Mouse (Mus musculus) hindbrain, embryonic 14.5 days (tissue): ENCODE measurements around the gene Cep104. TPM values are rescaled to one million over a fixed set of nuclear protein-coding genes. Genes with fewer than 3 reads are reported as not detected.
A peak's percentile ranks its signal among the peaks of the same experiment; 100 is the strongest.

Experiments used
- ATAC-seq: fragments of 200-750 bp; cut with Nextera tagmentation; 2 replicates; pipeline ENCODE4 v1.8.0; 2017; ENCODE audit warnings: moderate number of reproducible peaks, mild to moderate bottlenecking, moderate TSS enrichment, moderate library complexity; ENCODE audit not compliant: low FRiP score
- DNase-seq: peaks from one replicate; pipeline ENCODE4 v3.0.0-alpha.2; 2015; ENCODE audit warnings: low spot score
- H3K27ac ChIP-seq: fragments of 300-500 bp; sonication (generic); 2 replicates; pipeline ENCODE4 v1.5.1; 2014; ENCODE audit warnings: mild to moderate bottlenecking, moderate library complexity
- H3K27me3 ChIP-seq: fragments of 300-500 bp; sonication (generic); 2 replicates; pipeline ENCODE4 v1.6.1; 2014; ENCODE audit warnings: mild to moderate bottlenecking, low read length, mixed read lengths; ENCODE audit not compliant: control insufficient read depth, insufficient read depth
- H3K36me3 ChIP-seq: fragments of 300-500 bp; sonication (generic); replicated peaks from 2 replicates; pipeline ENCODE4 v1.6.1; 2014; ENCODE audit not compliant: control insufficient read depth, insufficient read depth
- H3K4me1 ChIP-seq: fragments of 300-500 bp; sonication (generic); replicated peaks from 2 replicates; pipeline ENCODE4 v1.6.1; 2014; ENCODE audit warnings: antibody characterized with exemption, low read length, mixed read lengths; ENCODE audit not compliant: control insufficient read depth, insufficient read depth
- H3K4me2 ChIP-seq: fragments of 300-500 bp; sonication (generic); replicated peaks from 2 replicates; pipeline ENCODE4 v1.6.1; 2014; ENCODE audit warnings: mild to moderate bottlenecking, moderate library complexity
- H3K4me3 ChIP-seq: fragments of 300-500 bp; sonication (generic); replicated peaks from 2 replicates; pipeline ENCODE4 v1.5.1; 2014; ENCODE audit warnings: mild to moderate bottlenecking, low read length
- H3K9ac ChIP-seq: fragments of 300-500 bp; sonication (generic); 2 replicates; pipeline ENCODE4 v1.6.1; 2014
- H3K9me3 ChIP-seq: fragments of 300-500 bp; sonication (generic); 2 replicates; pipeline ENCODE4 v1.6.1; 2016; ENCODE audit warnings: low read length; ENCODE audit not compliant: control insufficient read depth
- WGBS: fragments of 180-500 bp; shearing (Covaris S2); extraction: QIAGEN DNeasy Blood & Tissue Kit; methylation state at CpG from one replicate; pipeline ENCODE4 v1.1.7; 2014; 5-methylcytosine and 5-hydroxymethylcytosine counted together
- polyA plus RNA-seq: library from polyadenylated mRNA; unstranded; fragments of >200 nt; fragmentation: Nextera tagmentation; extraction: Ambion mirVana; gene quantifications from 2 replicates; pipeline ENCODE4 v1.2.1, GENCODE M21; 2014

The Cep104 gene
- polyA plus RNA-seq, 1 experiment from 2014 or later = 15.3 TPM

- ATAC-seq = no peak
- peak overlapping the region; percentile 89 for H3K4me3 ChIP-seq
- H3K4me2 ChIP-seq = peak overlapping the region; percentile 92
- 37% methylated on average over 6 of the region's 6 CpGs for WGBS
- H3K4me1 ChIP-seq = peaks cover 15% of the 10 kb centered on the region
- no peak overlapping the region for H3K27ac ChIP-seq
- H3K9me3 ChIP-seq = no peaks in the 10 kb centered on the region
- H3K27me3 ChIP-seq = no peaks in the 10 kb centered on the region
- no peak for DNase-seq
- H3K9ac ChIP-seq = peak overlapping the region; percentile 87
- peaks cover 31% of the 10 kb centered on the region for H3K36me3 ChIP-seq
Measured at GRCm38 (mm10) chr4:153975768-153976167, 774 bp downstream of the Cep104 start.

- H3K27ac ChIP-seq = no peak overlapping the region
- peaks cover 15% of the 10 kb centered on the region for H3K4me1 ChIP-seq
- no peaks in the 10 kb centered on the region for H3K27me3 ChIP-seq
- no peak for ATAC-seq
- H3K9me3 ChIP-seq = no peaks in the 10 kb centered on the region
- DNase-seq = no peak
- peaks cover 51% of the 10 kb centered on the region for H3K36me3 ChIP-seq
- H3K4me3 ChIP-seq = no peak overlapping the region
- H3K9ac ChIP-seq = no peak overlapping the region
- 94% methylated on average over 10 of the region's 10 CpGs for WGBS
- no peak overlapping the region for H3K4me2 ChIP-seq
Measured at GRCm38 (mm10) chr4:153979243-153979642, 4.2 kb downstream of the Cep104 start.

- peaks cover 64% of the 10 kb centered on the region for H3K36me3 ChIP-seq
- no peaks in the 10 kb centered on the region for H3K27me3 ChIP-seq
- no peak overlapping the region for H3K4me3 ChIP-seq
- H3K9ac ChIP-seq = no peak overlapping the region
- 79% methylated on average over 11 of the region's 11 CpGs for WGBS
- no peak for DNase-seq
- H3K4me1 ChIP-seq = peaks cover 15% of the 10 kb centered on the region
- no peak for ATAC-seq
- H3K4me2 ChIP-seq = no peak overlapping the region
- H3K9me3 ChIP-seq = no peaks in the 10 kb centered on the region
- no peak overlapping the region for H3K27ac ChIP-seq
Measured at GRCm38 (mm10) chr4:153980470-153980869, 5.5 kb downstream of the Cep104 start.

- no peaks in the 10 kb centered on the region for H3K9me3 ChIP-seq
- H3K4me1 ChIP-seq = no peaks in the 10 kb centered on the region
- peaks cover 96% of the 10 kb centered on the region for H3K36me3 ChIP-seq
- no peak for ATAC-seq
- no peaks in the 10 kb centered on the region for H3K27me3 ChIP-seq
- WGBS = 89% methylated on average over 10 of the region's 10 CpGs
- no peak overlapping the region for H3K4me3 ChIP-seq
- H3K9ac ChIP-seq = no peak overlapping the region
- no peak overlapping the region for H3K27ac ChIP-seq
- H3K4me2 ChIP-seq = no peak overlapping the region
- no peak for DNase-seq
Measured at GRCm38 (mm10) chr4:153992715-153993114, 17.7 kb downstream of the Cep104 start.

- H3K4me2 ChIP-seq = no peak overlapping the region
- DNase-seq = no peak
- no peak overlapping the region for H3K9ac ChIP-seq
- H3K4me3 ChIP-seq = no peak overlapping the region
- H3K36me3 ChIP-seq = peaks cover 96% of the 10 kb centered on the region
- no peak overlapping the region for H3K27ac ChIP-seq
- WGBS = 90% methylated on average over 8 of the region's 8 CpGs
- no peak for ATAC-seq
- no peaks in the 10 kb centered on the region for H3K9me3 ChIP-seq
- no peaks in the 10 kb centered on the region for H3K4me1 ChIP-seq
- no peaks in the 10 kb centered on the region for H3K27me3 ChIP-seq
Measured at GRCm38 (mm10) chr4:153993505-153993904, 18.5 kb downstream of the Cep104 start.

- ATAC-seq (no peak), DNase-seq (no peak)
- WGBS = 82% methylated on average over 5 of the region's 5 CpGs
- Histone ChIP-seq H3K4me1 (no peaks in the 10 kb centered on the region), H3K9ac (no peak overlapping the region), H3K36me3 (peaks cover 57% of the 10 kb centered on the region), H3K27me3 (no peaks in the 10 kb centered on the region), H3K9me3 (no peaks in the 10 kb centered on the region), H3K4me2 (no peak overlapping the region), H3K4me3 (no peak overlapping the region), H3K27ac (no peak overlapping the region)
Measured at GRCm38 (mm10) chr4:154005488-154005887, 30.5 kb downstream of the Cep104 start.

GRCm38 (mm10) chr4:154006264-154006663 is 31.3 kb downstream of the Cep104 start:
- Histone ChIP-seq H3K4me3 (no peak overlapping the region), H3K9ac (no peak overlapping the region), H3K4me2 (no peak overlapping the region), H3K27ac (no peak overlapping the region), H3K27me3 (no peaks in the 10 kb centered on the region), H3K36me3 (peaks cover 57% of the 10 kb centered on the region), H3K4me1 (peaks cover 4% of the 10 kb centered on the region; the same call in 1 of the 2 replicates), H3K9me3 (no peaks in the 10 kb centered on the region)
- ATAC-seq = no peak
- no peak for DNase-seq
- WGBS = 91% methylated on average over 6 of the region's 6 CpGs

- DNase-seq (no peak), ATAC-seq (no peak)
- Histone ChIP-seq H3K27ac (no peak overlapping the region), H3K9ac (no peak overlapping the region), H3K4me2 (no peak overlapping the region), H3K4me1 (peaks cover 9% of the 10 kb centered on the region), H3K9me3 (no peaks in the 10 kb centered on the region), H3K4me3 (no peak overlapping the region), H3K36me3 (peaks cover 48% of the 10 kb centered on the region), H3K27me3 (no peaks in the 10 kb centered on the region)
- 84% methylated on average over 4 of the region's 4 CpGs for WGBS
Measured at GRCm38 (mm10) chr4:154007759-154008158, 32.8 kb downstream of the Cep104 start.

GRCm38 (mm10) chr4:154010907-154011645 is 36.1 kb downstream of the Cep104 start:
- no peak for DNase-seq
- 28% methylated on average over 13 of the region's 13 CpGs for WGBS
- Histone ChIP-seq H3K27ac (peak overlapping the region; percentile 15), H3K4me1 (peaks cover 16% of the 10 kb centered on the region), H3K4me3 (peak overlapping the region; percentile 100), H3K4me2 (peak overlapping the region; percentile 99), H3K27me3 (no peaks in the 10 kb centered on the region), H3K9me3 (no peaks in the 10 kb centered on the region), H3K9ac (peak overlapping the region; percentile 86), H3K36me3 (peaks cover 31% of the 10 kb centered on the region)
- peak; percentile 46 for ATAC-seq
